Mouse (Mus musculus): ENCODE data around the gene Aig1. TPM values are rescaled to one million over a fixed set of nuclear protein-coding genes. Genes with fewer than 3 reads are reported as not detected.

The Aig1 gene
- polyA plus RNA-seq, 1 experiment = 0.30 TPM

GRCm38 (mm10) chr10:13727676-13728075 lies 141.1 kb downstream of the Aig1 start:
- H3K4me3 ChIP-seq (replicated peaks) = no peak overlapping the region
- no peaks in the 10 kb centered on the region for H3K36me3 ChIP-seq (ENCODE audit: control insufficient read depth)
- no peak for TF ChIP-seq TAL1 (IDR thresholded peaks at IDR 0.05; ENCODE audit: low read length)
- no peak for TF ChIP-seq GATA1 (IDR thresholded peaks at IDR 0.05; ENCODE audit: low read length)
- no peaks in the 10 kb centered on the region for H3K9me3 ChIP-seq (ENCODE audit: control insufficient read depth, low read length)
- H3K4me1 ChIP-seq (ENCODE audit: control insufficient read depth) = no peaks in the 10 kb centered on the region; the same call in 1 of the 2 replicates
- no peaks in the 10 kb centered on the region for H3K27me3 ChIP-seq (ENCODE audit: control insufficient read depth)

GRCm38 (mm10) chr10:13726206-13726605 lies 142.6 kb downstream of the Aig1 start:
- Histone ChIP-seq H3K4me3 (replicated peaks) (no peak overlapping the region), H3K36me3 (ENCODE audit: control insufficient read depth) (no peaks in the 10 kb centered on the region), H3K4me1 (ENCODE audit: control insufficient read depth) (no peaks in the 10 kb centered on the region; the same call in 1 of the 2 replicates), H3K9me3 (ENCODE audit: control insufficient read depth, low read length) (no peaks in the 10 kb centered on the region), H3K27me3 (ENCODE audit: control insufficient read depth) (no peaks in the 10 kb centered on the region)
- TF ChIP-seq TAL1 (IDR thresholded peaks at IDR 0.05; ENCODE audit: low read length) (no peak), GATA1 (IDR thresholded peaks at IDR 0.05; ENCODE audit: low read length) (no peak)

- no peak overlapping the region for H3K4me3 ChIP-seq (replicated peaks)
- TF ChIP-seq GATA1 (IDR thresholded peaks at IDR 0.05; ENCODE audit: low read length) (no peak), TAL1 (IDR thresholded peaks at IDR 0.05; ENCODE audit: low read length) (no peak)
- no peaks in the 10 kb centered on the region for H3K9me3 ChIP-seq (ENCODE audit: control insufficient read depth, low read length)
Observed at GRCm38 (mm10) chr10:13725276-13725675, 143.5 kb downstream of the Aig1 start.

DNA sequence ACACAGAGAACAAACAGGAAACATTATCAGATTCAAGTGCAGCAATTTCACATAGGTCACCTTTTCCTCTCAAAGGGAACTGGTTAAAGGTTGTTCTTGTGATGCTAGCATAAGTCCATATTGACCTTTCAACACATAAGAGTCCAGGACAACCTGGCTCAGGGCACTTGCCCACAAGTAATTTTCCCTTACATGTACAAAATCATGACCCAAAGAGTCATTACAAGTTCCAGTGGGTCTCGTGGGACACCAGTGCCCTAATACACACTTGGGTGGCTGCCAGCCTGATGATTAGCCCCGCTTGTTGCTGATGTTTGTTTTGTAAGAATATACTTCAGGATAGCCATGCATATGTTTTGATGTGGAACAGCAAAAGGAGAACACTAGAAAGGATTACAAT lies 152.6 kb downstream of the Aig1 start:
- Histone ChIP-seq H3K36me3 (ENCODE audit: control insufficient read depth) (no peaks in the 10 kb centered on the region), H3K4me1 (ENCODE audit: control insufficient read depth) (no peaks in the 10 kb centered on the region), H3K27me3 (ENCODE audit: control insufficient read depth) (no peaks in the 10 kb centered on the region), H3K9me3 (ENCODE audit: control insufficient read depth, low read length) (no peaks in the 10 kb centered on the region), H3K4me3 (replicated peaks) (no peak overlapping the region)
- TF ChIP-seq TAL1 (IDR thresholded peaks at IDR 0.05; ENCODE audit: low read length) (no peak), GATA1 (IDR thresholded peaks at IDR 0.05; ENCODE audit: low read length) (no peak)

More at GRCm38 (mm10) chr10:13725276-13725675, 143.5 kb downstream of the Aig1 start:
- Histone ChIP-seq H3K36me3 (ENCODE audit: control insufficient read depth) (no peaks in the 10 kb centered on the region), H3K27me3 (ENCODE audit: control insufficient read depth) (no peaks in the 10 kb centered on the region), H3K4me1 (ENCODE audit: control insufficient read depth) (no peaks in the 10 kb centered on the region; the same call in 1 of the 2 replicates)

- no peak overlapping the region for H3K4me3 ChIP-seq (replicated peaks)
- no peak for TF ChIP-seq GATA1 (IDR thresholded peaks at IDR 0.05; ENCODE audit: low read length)
- no peak for TF ChIP-seq TAL1 (IDR thresholded peaks at IDR 0.05; ENCODE audit: low read length)
- no peaks in the 10 kb centered on the region for H3K9me3 ChIP-seq (ENCODE audit: control insufficient read depth, low read length)
- no peaks in the 10 kb centered on the region for H3K36me3 ChIP-seq (ENCODE audit: control insufficient read depth)
- H3K27me3 ChIP-seq (ENCODE audit: control insufficient read depth) = no peaks in the 10 kb centered on the region
- no peaks in the 10 kb centered on the region for H3K4me1 ChIP-seq (ENCODE audit: control insufficient read depth)
Observed at GRCm38 (mm10) chr10:13715584-13715983, 153.2 kb downstream of the Aig1 start.

GRCm38 (mm10) chr10:13714920-13715293 lies 153.9 kb downstream of the Aig1 start:
- no peaks in the 10 kb centered on the region for H3K4me1 ChIP-seq (ENCODE audit: control insufficient read depth)
- H3K4me3 ChIP-seq (replicated peaks) = no peak overlapping the region
- H3K27me3 ChIP-seq (ENCODE audit: control insufficient read depth) = no peaks in the 10 kb centered on the region
- H3K9me3 ChIP-seq (ENCODE audit: control insufficient read depth, low read length) = no peaks in the 10 kb centered on the region
- no peaks in the 10 kb centered on the region for H3K36me3 ChIP-seq (ENCODE audit: control insufficient read depth)
- TF ChIP-seq GATA1 (IDR thresholded peaks at IDR 0.05; ENCODE audit: low read length) = no peak
- no peak for TF ChIP-seq TAL1 (IDR thresholded peaks at IDR 0.05; ENCODE audit: low read length)

GRCm38 (mm10) chr10:13714199-13714919 lies 154.4 kb downstream of the Aig1 start:
- H3K27me3 ChIP-seq (ENCODE audit: control insufficient read depth) = no peaks in the 10 kb centered on the region
- no peaks in the 10 kb centered on the region for H3K4me1 ChIP-seq (ENCODE audit: control insufficient read depth)
- H3K4me3 ChIP-seq (replicated peaks) = no peak overlapping the region
- H3K9me3 ChIP-seq (ENCODE audit: control insufficient read depth, low read length) = no peaks in the 10 kb centered on the region
- no peak for TF ChIP-seq GATA1 (IDR thresholded peaks at IDR 0.05; ENCODE audit: low read length)
- no peak for TF ChIP-seq TAL1 (IDR thresholded peaks at IDR 0.05; ENCODE audit: low read length)
- no peaks in the 10 kb centered on the region for H3K36me3 ChIP-seq (ENCODE audit: control insufficient read depth)

DNA sequence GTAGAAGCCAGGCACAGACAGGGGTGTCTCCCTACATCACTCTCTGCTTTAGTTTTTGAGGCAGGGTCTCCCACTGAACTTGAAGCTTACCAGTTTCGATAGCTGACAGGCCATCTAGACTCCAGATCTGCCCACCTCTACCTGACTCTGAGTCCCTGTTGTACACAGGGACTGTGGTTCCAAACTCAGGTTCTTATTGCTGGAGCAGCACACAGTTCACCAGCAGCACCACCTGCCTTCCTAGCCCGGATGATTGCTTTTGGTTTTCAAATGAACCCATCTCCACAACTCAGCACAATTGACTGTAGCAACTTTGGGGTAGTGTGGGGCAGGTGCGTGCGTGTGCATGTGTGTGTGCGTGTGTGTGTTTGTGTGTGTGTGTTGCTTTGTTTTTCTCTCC lies 155.1 kb downstream of the Aig1 start:
- H3K36me3 ChIP-seq (ENCODE audit: control insufficient read depth) = no peaks in the 10 kb centered on the region
- no peak overlapping the region for H3K4me3 ChIP-seq (replicated peaks)
- TF ChIP-seq GATA1 (IDR thresholded peaks at IDR 0.05; ENCODE audit: low read length) (no peak), TAL1 (IDR thresholded peaks at IDR 0.05; ENCODE audit: low read length) (no peak)
- no peaks in the 10 kb centered on the region for H3K4me1 ChIP-seq (ENCODE audit: control insufficient read depth)
- no peaks in the 10 kb centered on the region for H3K27me3 ChIP-seq (ENCODE audit: control insufficient read depth)
- no peaks in the 10 kb centered on the region for H3K9me3 ChIP-seq (ENCODE audit: control insufficient read depth, low read length)

DNA sequence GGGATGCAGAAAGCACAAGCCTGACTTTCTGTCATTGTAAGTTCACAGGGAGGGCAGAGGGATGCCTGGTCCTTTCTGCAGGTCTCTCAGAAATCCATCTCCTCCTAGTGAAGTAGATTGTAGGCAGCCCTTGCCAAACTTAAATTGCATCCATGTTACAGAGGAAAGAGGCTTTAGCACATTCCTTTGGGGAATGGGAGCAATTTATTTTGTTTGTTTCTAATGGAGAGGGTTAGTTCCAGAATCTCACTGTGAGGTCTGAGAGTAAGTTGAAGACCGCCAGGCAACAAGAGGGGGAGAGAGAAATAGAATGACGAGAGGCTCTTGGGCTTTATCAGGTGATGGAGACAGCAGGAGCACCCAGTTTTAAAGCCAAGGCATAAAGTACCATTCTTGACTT lies 155.7 kb downstream of the Aig1 start:
- Histone ChIP-seq H3K27me3 (ENCODE audit: control insufficient read depth) (no peaks in the 10 kb centered on the region), H3K36me3 (ENCODE audit: control insufficient read depth) (no peaks in the 10 kb centered on the region), H3K9me3 (ENCODE audit: control insufficient read depth, low read length) (no peaks in the 10 kb centered on the region), H3K4me1 (ENCODE audit: control insufficient read depth) (no peaks in the 10 kb centered on the region), H3K4me3 (replicated peaks) (no peak overlapping the region)
- TF ChIP-seq GATA1 (IDR thresholded peaks at IDR 0.05; ENCODE audit: low read length) (no peak), TAL1 (IDR thresholded peaks at IDR 0.05; ENCODE audit: low read length) (no peak)

Data from erythroblast, embryonic 14.5 days (primary cell).